Mouse (Mus musculus) bone marrow macrophage, adult 2 months (primary cell): ENCODE measurements around the gene Smarcc2.

ENCODE experiments used
- CTCF ChIP-seq: IDR thresholded peaks from 2 replicates; pipeline ENCODE4 v1.5.1; 2012; ENCODE audit warnings: low read depth, mild to moderate bottlenecking, low read length, moderate library complexity
- POLR2A ChIP-seq: IDR thresholded peaks from 2 replicates; pipeline ENCODE4 v1.6.1; 2012; ENCODE audit warnings: mild to moderate bottlenecking, low read depth, low read length, borderline replicate concordance

- TF ChIP-seq POLR2A (no peak), CTCF (no peak)
These were observed 33.7 kb downstream of the Smarcc2 start for GRCm38 (mm10) chr10:128492633-128493311.
